Mouse (Mus musculus) G1E-ER4 (cell line): ENCODE measurements around the gene Nop9. TPM values are rescaled to one million over a fixed set of nuclear protein-coding genes. Genes with fewer than 3 reads are reported as not detected.

Experiments used
- GATA1 ChIP-seq: IDR thresholded peaks from one replicate; pipeline ENCODE4 v1.8.0; 2012; ENCODE audit warnings: low read length, inconsistent platforms
- polyA plus RNA-seq: library from polyadenylated mRNA; stranded (reverse); fragments of >175 nt; gene quantifications from 2 replicates; pipeline ENCODE4 v1.2.3, GENCODE M21; 2012

Gene Nop9
- polyA plus RNA-seq, 1 experiment, result 80.2 TPM

- TF ChIP-seq GATA1, result no peak
Observed at GRCm38 (mm10) chr14:55721700-55722437, 23.6 kb upstream of the Nop9 start, which contains the start of gene Rabggta. Gene Rabggta (minus strand): TSS chr14:55722263.

- TF ChIP-seq GATA1, result no peak
Observed at GRCm38 (mm10) chr14:55722438-55722945, 23.0 kb upstream of the Nop9 start.

DNA sequence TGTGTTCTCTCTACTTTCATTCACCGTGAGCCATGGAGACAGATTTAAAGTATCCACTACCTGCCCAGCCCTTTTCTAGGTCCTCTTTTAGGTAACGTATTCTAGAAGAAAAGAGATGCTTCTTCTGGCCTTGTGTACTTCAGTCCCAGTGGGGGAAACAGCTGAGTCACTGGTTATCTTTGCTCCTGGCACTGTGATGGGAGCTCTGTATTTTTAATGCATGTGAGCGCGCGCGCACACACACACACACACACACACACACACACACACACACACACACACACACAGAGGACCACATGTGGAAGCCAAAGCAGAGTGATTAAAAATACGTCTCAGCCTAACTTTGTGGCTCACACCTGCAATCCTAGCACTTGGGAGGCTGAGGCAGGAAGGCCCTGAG is 22.1 kb upstream of the Nop9 start:
- no peak for TF ChIP-seq GATA1

- no peak for TF ChIP-seq GATA1
Observed at GRCm38 (mm10) chr14:55724411-55724871, 21.1 kb upstream of the Nop9 start.

DNA sequence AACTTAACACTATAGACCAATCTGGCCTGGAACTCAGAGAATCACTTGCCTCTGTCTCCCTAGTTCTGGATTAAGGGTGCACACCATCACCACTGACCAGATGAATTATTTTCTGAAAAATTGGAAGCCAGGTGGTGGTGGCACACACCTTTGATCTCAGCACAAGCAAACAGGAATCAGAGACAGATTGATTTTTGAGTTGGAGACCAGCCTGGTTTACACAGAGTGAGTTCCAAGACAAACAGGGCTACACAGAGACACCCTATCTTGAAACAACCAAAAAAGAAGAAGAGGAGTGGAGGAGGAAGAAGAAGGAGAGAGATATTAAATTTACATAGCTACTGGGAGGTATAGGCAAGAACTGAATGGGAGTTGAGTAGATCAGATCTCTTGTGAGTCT is 19.2 kb upstream of the Nop9 start:
- no peak for TF ChIP-seq GATA1

GRCm38 (mm10) chr14:55727889-55728685 is 17.4 kb upstream of the Nop9 start:
- TF ChIP-seq GATA1, result no peak

- no peak for TF ChIP-seq GATA1
Observed at GRCm38 (mm10) chr14:55730116-55730515, 15.4 kb upstream of the Nop9 start.

DNA sequence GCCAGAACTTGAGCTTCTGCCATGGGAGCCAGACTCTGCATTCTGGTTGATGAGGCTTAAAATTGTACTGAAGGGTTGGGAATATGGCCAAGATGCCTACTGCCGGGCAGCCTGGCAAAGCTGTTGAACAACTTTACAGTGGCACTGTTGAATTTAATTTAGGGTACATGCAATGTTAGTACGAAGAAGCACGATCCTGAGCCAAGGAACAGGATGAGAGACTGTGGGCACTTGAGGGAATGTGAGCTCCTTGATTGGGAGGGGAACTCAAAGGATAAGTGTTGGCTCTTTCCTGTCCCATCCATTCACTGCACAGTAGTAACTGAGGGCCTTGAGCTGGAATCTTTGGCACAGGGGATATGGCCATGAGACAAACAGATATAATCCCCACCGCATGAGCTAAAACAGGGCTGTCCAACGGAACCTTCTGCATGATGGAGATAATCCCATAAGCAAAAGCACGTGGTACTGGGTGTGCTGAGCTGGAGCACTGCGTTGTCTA is 14.9 kb upstream of the Nop9 start:
- TF ChIP-seq GATA1, result no peak

DNA sequence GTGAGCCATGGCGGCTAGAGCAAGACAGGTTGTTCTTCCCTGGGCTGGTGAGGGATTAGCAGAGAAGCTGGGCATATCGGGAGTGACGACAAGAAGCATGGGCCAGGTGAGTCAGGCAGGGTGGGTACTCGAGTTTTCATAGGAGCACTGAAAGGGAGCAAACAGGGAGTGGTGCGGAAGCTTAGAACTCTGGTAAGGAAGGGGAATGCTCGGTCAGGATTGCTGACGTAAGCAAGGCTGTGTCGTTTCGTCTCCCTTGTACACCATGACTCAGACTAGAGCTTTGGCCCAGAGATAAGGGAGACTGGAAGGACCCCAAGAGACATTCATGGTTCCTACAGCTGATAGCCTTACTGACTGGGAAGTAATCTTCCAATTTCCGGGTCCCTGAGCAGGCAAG is 11.6 kb upstream of the Nop9 start:
- no peak for TF ChIP-seq GATA1

DNA sequence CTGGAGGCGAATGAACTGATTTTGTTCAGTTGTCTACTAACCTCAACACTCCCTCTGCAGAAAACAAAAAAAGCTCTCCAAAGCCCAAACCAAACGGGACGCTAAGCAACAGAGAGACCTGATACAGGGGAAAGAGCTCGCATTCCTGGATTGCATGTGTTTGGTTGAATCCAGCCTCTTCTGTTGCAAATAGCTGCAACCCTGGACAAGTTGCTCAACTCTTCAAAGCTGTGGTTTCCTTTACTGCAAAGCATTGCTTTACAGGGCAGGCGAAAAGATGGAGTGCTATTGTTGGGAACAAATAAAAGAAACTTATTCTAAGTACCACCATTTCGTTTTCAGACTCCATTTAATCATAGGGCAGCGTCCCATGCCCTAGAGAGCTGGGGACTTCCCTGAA is 10.6 kb upstream of the Nop9 start:
- TF ChIP-seq GATA1, result no peak

GRCm38 (mm10) chr14:55735334-55735733 is 10.2 kb upstream of the Nop9 start:
- no peak for TF ChIP-seq GATA1

DNA sequence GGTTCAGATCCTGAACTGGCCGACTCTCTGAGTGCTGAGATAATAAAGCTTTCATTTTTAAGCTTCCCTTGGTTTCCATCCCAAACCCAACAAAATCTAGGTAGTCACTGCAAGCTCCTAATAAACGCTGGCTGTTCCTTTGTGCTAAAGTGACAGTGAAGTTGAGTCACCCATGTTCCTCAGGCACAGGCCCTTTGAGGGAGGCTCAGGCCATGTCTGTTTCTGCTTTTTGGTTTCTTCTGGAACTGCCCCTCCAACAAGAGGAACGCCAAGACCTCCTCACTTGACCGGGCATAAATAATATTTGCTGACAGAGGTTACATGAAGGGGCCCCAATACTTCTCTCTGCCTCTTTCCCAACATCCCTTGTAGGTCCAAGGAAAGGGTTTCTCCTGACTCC is 9.7 kb upstream of the Nop9 start:
- no peak for TF ChIP-seq GATA1

GRCm38 (mm10) chr14:55737086-55737687 is 8.3 kb upstream of the Nop9 start:
- TF ChIP-seq GATA1, result no peak

DNA sequence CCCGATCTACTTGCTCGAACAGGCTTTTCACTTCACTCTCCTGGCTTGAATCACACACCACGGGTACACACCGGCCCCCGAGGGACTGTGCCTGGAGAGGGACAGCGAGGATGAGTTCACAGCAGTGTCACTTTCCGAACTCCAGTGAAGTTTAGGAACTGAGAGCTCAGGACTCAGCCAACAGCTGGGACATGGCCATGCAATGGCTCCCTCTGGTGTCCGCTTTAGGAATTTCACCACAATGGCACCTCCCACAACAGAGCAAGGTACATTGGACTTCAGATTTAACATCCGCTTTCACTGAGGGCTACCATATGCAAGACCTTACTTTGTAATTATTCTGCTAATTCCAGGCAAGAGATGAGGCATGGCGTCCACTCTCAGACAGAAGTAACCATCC is 1.8 kb upstream of the Nop9 start:
- TF ChIP-seq GATA1, result no peak

DNA sequence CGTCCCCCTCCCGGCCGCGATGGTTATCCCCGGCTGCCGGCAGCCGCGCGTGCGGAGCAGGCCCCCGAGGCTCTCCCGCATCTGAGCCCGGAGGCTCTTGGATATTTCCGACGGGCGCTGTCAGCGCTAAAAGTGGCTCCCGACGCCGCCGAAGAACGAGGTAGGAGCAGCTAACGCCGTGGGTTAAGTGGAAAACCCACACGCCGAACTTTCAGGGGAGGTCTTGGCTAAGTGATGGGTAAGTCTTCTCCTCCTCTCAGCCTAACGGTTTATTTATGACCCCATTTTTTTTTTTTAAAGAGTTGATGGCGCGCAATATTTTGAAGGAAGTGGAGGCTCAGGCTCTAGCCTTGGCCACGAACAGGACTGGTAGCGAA is 356 bp downstream of the Nop9 start:
- no peak for TF ChIP-seq GATA1
